Mouse (Mus musculus): Measurements from ENCODE around the gene Nme4. TPM values are rescaled to one million over a fixed set of nuclear protein-coding genes. Genes with fewer than 3 reads are reported as not detected.

The Nme4 gene
- total RNA-seq (2012; rRNA removed) (0.47 and 0.55 TPM in 2 replicates), total RNA-seq (2014; rRNA removed) (0.46 TPM in 1 of 2 replicates, not detected in the other), polyA plus RNA-seq (2012; ENCODE audit: insufficient read length, low read depth) (0.27 and 0.56 TPM in 2 replicates)

DNA sequence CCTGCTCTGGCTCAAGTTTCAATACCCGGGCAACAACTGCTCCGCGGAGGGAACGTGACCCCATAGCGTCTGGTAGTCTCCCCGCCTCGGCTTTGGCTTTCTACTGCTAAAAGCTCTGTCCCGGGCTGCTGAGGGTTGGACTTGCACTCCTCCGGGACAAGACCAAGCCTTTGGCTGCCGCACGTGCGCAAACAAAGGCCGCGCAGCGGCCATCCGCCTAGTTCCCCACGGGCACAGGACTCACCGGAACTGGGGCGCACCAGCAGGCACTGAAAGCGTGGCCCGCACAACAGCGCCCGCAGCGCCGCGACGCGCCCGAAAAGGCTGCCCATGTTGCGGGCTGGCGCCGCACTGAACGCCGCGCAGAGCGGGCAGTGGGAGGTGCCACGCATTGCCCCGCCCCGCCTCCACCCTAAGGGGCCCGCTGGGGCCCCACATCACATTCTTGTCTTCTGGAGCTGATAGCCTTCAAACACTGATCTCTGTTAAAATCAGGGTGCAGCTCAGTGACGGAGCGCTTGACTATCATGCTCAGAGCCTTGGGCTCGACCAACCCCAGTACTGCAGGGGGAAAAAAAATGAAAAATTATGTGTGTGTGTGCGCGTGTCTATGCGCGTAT is at the start of gene Nme4:
Nme4 (minus strand) TSS at position 482 of the 620 bp plus-strand sequence.
- Histone ChIP-seq H3K4me2 (ENCODE audit: insufficient read depth, low read depth, poor library complexity, severe bottlenecking) (no peak within 1 kb of the TSS), H3K27ac (ENCODE audit: insufficient read depth, low read depth) (no peak within 1 kb of the TSS), H3K36me3 (replicated peaks in 1 of 2; ENCODE audit: control insufficient read depth in 1 of 2, insufficient read depth in 1 of 2, low read length in 1 of 2) (no peaks in the 10 kb centered on the region), H3K9ac (ENCODE audit: insufficient read depth, low read depth) (no peak within 1 kb of the TSS), H3K4me3 (replicated peaks in 1 of 3; ENCODE audit: low read depth in 2 of 3, low read length in 2 of 3, poor library complexity in 1 of 3) (no peak within 1 kb of the TSS), H3K79me2 (replicated peaks; ENCODE audit: control insufficient read depth, extremely low read depth, insufficient read depth, poor library complexity, severe bottlenecking) (no peaks in the 10 kb centered on the region), H3K27me3 (replicated peaks) (peaks cover 22% of the 10 kb centered on the region), H3K4me1 (ENCODE audit: control insufficient read depth in 1 of 2, insufficient read depth in 2 of 2) (0 out of 4 replicates have a peak, but pooled peaks cover 0 to 3% of the 10 kb centered on the region in 2 experiments), H3K9me3 (replicated peaks; ENCODE audit: low read length) (peaks cover 6% of the 10 kb centered on the region)
- in situ Hi-C loops (cut with MboI; ENCODE audit: low pct_ligation_motif_present, low pct_unique_long_range_greater_than_20kb, low sequenced_read_pairs) (no loop called here), dilution Hi-C loops (cut with MboI; ENCODE audit: extremely low pct_ligation_motif_present, extremely low pct_unique_long_range_greater_than_20kb, low sequenced_read_pairs) (no loop called here)
- TF ChIP-seq PAX5 (IDR thresholded peaks at IDR 0.05; ENCODE audit: low read length) (no peak), GABPA (IDR thresholded peaks at IDR 0.05; ENCODE audit: insufficient replicate concordance, low read depth, low read length) (no peak), KAT2A (IDR thresholded peaks at IDR 0.05; ENCODE audit: insufficient replicate concordance, low read length) (no peak), CHD2 (IDR thresholded peaks at IDR 0.05; ENCODE audit: low read length) (no peak), RAD21 (IDR thresholded peaks at IDR 0.05; ENCODE audit: low read depth, low read length) (no peak), UBTF (IDR thresholded peaks at IDR 0.05; ENCODE audit: low read depth, low read length) (no peak), POLR2AphosphoS2 (IDR thresholded peaks at IDR 0.05; ENCODE audit: low read depth, low read length) (no peak), MYC (IDR thresholded peaks at IDR 0.05; ENCODE audit: low read depth, low read length) (no peak), ZNF384 (IDR thresholded peaks at IDR 0.05; ENCODE audit: low read depth, low read length) (no peak)
- no peak for DNase-seq (ENCODE audit: extremely low read depth)

DNA sequence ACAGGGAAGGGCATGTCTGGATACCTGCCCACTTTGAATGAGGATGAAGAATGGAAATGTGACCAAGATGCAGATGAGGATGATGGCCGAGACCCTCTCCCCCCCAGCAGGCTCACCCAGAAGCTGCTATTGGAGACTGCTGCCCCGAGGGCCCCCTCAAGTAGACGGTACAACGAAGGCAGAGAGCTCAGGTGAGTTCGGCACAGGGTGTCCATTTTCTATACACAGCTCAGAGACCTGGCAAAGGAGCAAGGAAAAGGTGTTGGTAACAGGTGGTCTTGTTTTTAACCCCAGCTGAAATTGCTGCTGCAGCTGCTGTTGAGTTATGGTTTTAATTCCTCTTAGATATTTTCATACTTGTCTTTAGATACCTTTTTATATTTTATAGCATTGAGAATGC is 48.0 kb upstream of the Nme4 start:
- dilution Hi-C loops (cut with MboI; ENCODE audit: extremely low pct_ligation_motif_present, extremely low pct_unique_long_range_greater_than_20kb, low sequenced_read_pairs), result no loop called here
- no peak overlapping the region for H3K4me2 ChIP-seq (ENCODE audit: insufficient read depth, low read depth, poor library complexity, severe bottlenecking)
- H3K27me3 ChIP-seq (replicated peaks), result no peaks in the 10 kb centered on the region
- H3K9me3 ChIP-seq (replicated peaks; ENCODE audit: low read length), result no peaks in the 10 kb centered on the region
- H3K36me3 ChIP-seq (replicated peaks in 1 of 2; ENCODE audit: control insufficient read depth in 1 of 2, insufficient read depth in 1 of 2, low read length in 1 of 2), result peaks cover 20 to 70% of the 10 kb centered on the region in 2 experiments
- H3K4me1 ChIP-seq (ENCODE audit: control insufficient read depth in 1 of 2, insufficient read depth in 2 of 2), result peaks cover 3 to 31% of the 10 kb centered on the region in 2 experiments; a peak in 3 of 4 replicates
- DNase-seq (ENCODE audit: extremely low read depth), result no peak
- no peak overlapping the region for H3K27ac ChIP-seq (ENCODE audit: insufficient read depth, low read depth)
- in situ Hi-C loops (cut with MboI; ENCODE audit: low pct_ligation_motif_present, low pct_unique_long_range_greater_than_20kb, low sequenced_read_pairs), result no loop called here
- TF ChIP-seq ZNF384 (IDR thresholded peaks at IDR 0.05; ENCODE audit: low read depth, low read length) (no peak), SMC3 (IDR thresholded peaks at IDR 0.05; ENCODE audit: low read depth, low read length) (no peak), ZC3H11A (IDR thresholded peaks at IDR 0.05; ENCODE audit: low read depth, low read length) (no peak), PAX5 (IDR thresholded peaks at IDR 0.05; ENCODE audit: low read length) (no peak), RAD21 (IDR thresholded peaks at IDR 0.05; ENCODE audit: low read depth, low read length) (no peak), CHD2 (IDR thresholded peaks at IDR 0.05; ENCODE audit: low read length) (no peak), MXI1 (IDR thresholded peaks at IDR 0.05; ENCODE audit: low read depth, low read length) (no peak), SIN3A (IDR thresholded peaks at IDR 0.05; ENCODE audit: low read length) (no peak), RCOR1 (conservative IDR thresholded peaks at IDR 0.05; ENCODE audit: low read depth, low read length) (no peak), GABPA (IDR thresholded peaks at IDR 0.05; ENCODE audit: insufficient replicate concordance, low read depth, low read length) (no peak), NELFE (IDR thresholded peaks at IDR 0.05; ENCODE audit: low read depth, low read length) (no peak), USF2 (conservative IDR thresholded peaks at IDR 0.05; ENCODE audit: low read depth, low read length) (no peak), EP300 (IDR thresholded peaks at IDR 0.05; ENCODE audit: low read length) (no peak), JUND (conservative IDR thresholded peaks at IDR 0.05; ENCODE audit: low read depth, low read length) (no peak), CHD1 (IDR thresholded peaks at IDR 0.05; ENCODE audit: low read depth, low read length) (no peak), HCFC1 (IDR thresholded peaks at IDR 0.05; ENCODE audit: low read depth, low read length) (no peak), MAZ (IDR thresholded peaks at IDR 0.05; ENCODE audit: low read depth, low read length) (no peak), MAFK (IDR thresholded peaks at IDR 0.05; ENCODE audit: insufficient replicate concordance, low read length) (no peak), NRF1 (IDR thresholded peaks at IDR 0.05; ENCODE audit: low read depth, low read length) (no peak), USF1 (IDR thresholded peaks at IDR 0.05; ENCODE audit: low read depth, low read length) (no peak)
- peaks cover 61% of the 10 kb centered on the region for H3K79me2 ChIP-seq (replicated peaks; ENCODE audit: control insufficient read depth, extremely low read depth, insufficient read depth, poor library complexity, severe bottlenecking)
- no peak overlapping the region for H3K4me3 ChIP-seq (replicated peaks in 1 of 3; ENCODE audit: low read depth in 2 of 3, low read length in 2 of 3, poor library complexity in 1 of 3)
- H3K9ac ChIP-seq (ENCODE audit: insufficient read depth, low read depth), result no peak overlapping the region

All from CH12.LX (cell line).